Mouse (Mus musculus): ENCODE results near the gene Myh6. TPM values are rescaled to one million over a fixed set of nuclear protein-coding genes. Genes with fewer than 3 reads are reported as not detected.

The Myh6 gene
- 61.0 and 79.5 TPM in 2 replicates for polyA plus RNA-seq (2015; fragmentation: Nextera tagmentation; extraction: Ambion mirVana)

- Histone ChIP-seq H3K4me1 (ENCODE audit: insufficient read depth, low read depth, low read length) (no peaks in the 10 kb centered on the region), H3K9me3 (ENCODE audit: low read length) (no peaks in the 10 kb centered on the region), H3K36me3 (ENCODE audit: insufficient read depth, low read length) (no peaks in the 10 kb centered on the region), H3K9ac (replicated peaks; ENCODE audit: low read depth) (no peak within 1 kb of the TSS), H3K27ac (ENCODE audit: low read length) (no peak within 1 kb of the TSS), H3K27me3 (replicated peaks; ENCODE audit: insufficient read depth, low read length) (no peaks in the 10 kb centered on the region), H3K4me2 (replicated peaks; ENCODE audit: low read depth, low read length) (no peak within 1 kb of the TSS), H3K4me3 (ENCODE audit: low read depth, low read length) (no peak within 1 kb of the TSS)
- TF ChIP-seq EP300 (IDR thresholded peaks at IDR 0.05) (no peak), CTCF (IDR thresholded peaks at IDR 0.05) (no peak)
- 51% methylated on average over 7 of the region's 7 CpGs for WGBS
- ATAC-seq, result no peak
- DNase-seq (ENCODE audit: low spot score), result no peak
Measured at GRCm38 (mm10) chr14:54966320-54966977, at the start of gene Myh6. Gene Myh6 (minus strand): TSS chr14:54966927.

- WGBS, result under 1% methylated on average over 17 of the region's 17 CpGs
- Histone ChIP-seq H3K4me3 (ENCODE audit: low read depth, low read length) (peak overlapping the region; percentile 75), H3K4me1 (ENCODE audit: insufficient read depth, low read depth, low read length) (no peaks in the 10 kb centered on the region), H3K9me3 (ENCODE audit: low read length) (no peaks in the 10 kb centered on the region), H3K36me3 (ENCODE audit: insufficient read depth, low read length) (no peaks in the 10 kb centered on the region), H3K4me2 (replicated peaks; ENCODE audit: low read depth, low read length) (peak overlapping the region; percentile 68), H3K27ac (ENCODE audit: low read length) (peak overlapping the region; percentile 88), H3K9ac (replicated peaks; ENCODE audit: low read depth) (peak overlapping the region; percentile 73), H3K27me3 (replicated peaks; ENCODE audit: insufficient read depth, low read length) (no peaks in the 10 kb centered on the region)
- ATAC-seq (peak; percentile 7), DNase-seq (ENCODE audit: low spot score) (no peak)
- TF ChIP-seq CTCF (IDR thresholded peaks at IDR 0.05) (no peak), EP300 (IDR thresholded peaks at IDR 0.05) (no peak)
Measured at GRCm38 (mm10) chr14:55015767-55016111, 49.0 kb upstream of the Myh6 start.

- Histone ChIP-seq H3K4me3 (ENCODE audit: low read depth, low read length) (peak within 1 kb of the TSS; percentile 75), H3K27me3 (replicated peaks; ENCODE audit: insufficient read depth, low read length) (no peaks in the 10 kb centered on the region), H3K36me3 (ENCODE audit: insufficient read depth, low read length) (no peaks in the 10 kb centered on the region), H3K9ac (replicated peaks; ENCODE audit: low read depth) (peak within 1 kb of the TSS; percentile 73), H3K27ac (ENCODE audit: low read length) (peak within 1 kb of the TSS; percentile 88), H3K9me3 (ENCODE audit: low read length) (no peaks in the 10 kb centered on the region), H3K4me2 (replicated peaks; ENCODE audit: low read depth, low read length) (peak within 1 kb of the TSS; percentile 68), H3K4me1 (ENCODE audit: insufficient read depth, low read depth, low read length) (no peaks in the 10 kb centered on the region)
- DNase-seq (ENCODE audit: low spot score) (peak; percentile 100), ATAC-seq (peak; percentile 97)
- TF ChIP-seq EP300 (IDR thresholded peaks at IDR 0.05) (peak; percentile 79), CTCF (IDR thresholded peaks at IDR 0.05) (peak; percentile 97)
- WGBS, result under 1% methylated on average over 36 of the region's 36 CpGs
Measured at GRCm38 (mm10) chr14:55014991-55015766, 48.5 kb upstream of the Myh6 start, which contains the start of gene Ngdn. Gene Ngdn (plus strand): TSS chr14:55015454.

- peak overlapping the region; percentile 87 for H3K27ac ChIP-seq (ENCODE audit: low read length)
- under 1% methylated on average over 27 of the region's 27 CpGs for WGBS
- TF ChIP-seq CTCF (IDR thresholded peaks at IDR 0.05) (no peak), EP300 (IDR thresholded peaks at IDR 0.05) (no peak)
- peak overlapping the region; percentile 45 for H3K4me3 ChIP-seq (ENCODE audit: low read depth, low read length)
- DNase-seq (ENCODE audit: low spot score) (peak; percentile 72), ATAC-seq (peak; percentile 39)
- peak overlapping the region; percentile 65 for H3K4me2 ChIP-seq (replicated peaks; ENCODE audit: low read depth, low read length)
- H3K4me1 ChIP-seq (ENCODE audit: insufficient read depth, low read depth, low read length), result no peaks in the 10 kb centered on the region
- H3K27me3 ChIP-seq (replicated peaks; ENCODE audit: insufficient read depth, low read length), result no peaks in the 10 kb centered on the region
- no peaks in the 10 kb centered on the region for H3K36me3 ChIP-seq (ENCODE audit: insufficient read depth, low read length)
- H3K9ac ChIP-seq (replicated peaks; ENCODE audit: low read depth), result peak overlapping the region; percentile 37
- no peaks in the 10 kb centered on the region for H3K9me3 ChIP-seq (ENCODE audit: low read length)
Measured at GRCm38 (mm10) chr14:55014591-55014990, 47.9 kb upstream of the Myh6 start.

GRCm38 (mm10) chr14:55011116-55011515 lies 44.4 kb upstream of the Myh6 start:
- no peak overlapping the region for H3K9ac ChIP-seq (replicated peaks; ENCODE audit: low read depth)
- 70% methylated on average over 4 of the region's 4 CpGs for WGBS
- DNase-seq (ENCODE audit: low spot score) (no peak), ATAC-seq (no peak)
- no peaks in the 10 kb centered on the region for H3K36me3 ChIP-seq (ENCODE audit: insufficient read depth, low read length)
- H3K4me1 ChIP-seq (ENCODE audit: insufficient read depth, low read depth, low read length), result no peaks in the 10 kb centered on the region
- no peak overlapping the region for H3K27ac ChIP-seq (ENCODE audit: low read length)
- TF ChIP-seq EP300 (IDR thresholded peaks at IDR 0.05), result no peak
- TF ChIP-seq CTCF (IDR thresholded peaks at IDR 0.05), result peak; percentile 46
- H3K27me3 ChIP-seq (replicated peaks; ENCODE audit: insufficient read depth, low read length), result no peaks in the 10 kb centered on the region
- no peak overlapping the region for H3K4me2 ChIP-seq (replicated peaks; ENCODE audit: low read depth, low read length)
- H3K4me3 ChIP-seq (ENCODE audit: low read depth, low read length), result no peak overlapping the region
- H3K9me3 ChIP-seq (ENCODE audit: low read length), result no peaks in the 10 kb centered on the region

GRCm38 (mm10) chr14:55008417-55008816 lies 41.7 kb upstream of the Myh6 start:
- Histone ChIP-seq H3K4me1 (ENCODE audit: insufficient read depth, low read depth, low read length) (peaks cover 9% of the 10 kb centered on the region; the same call in 1 of the 2 replicates), H3K9ac (replicated peaks; ENCODE audit: low read depth) (no peak overlapping the region), H3K9me3 (ENCODE audit: low read length) (no peaks in the 10 kb centered on the region)

More at GRCm38 (mm10) chr14:55008417-55008816, 41.7 kb upstream of the Myh6 start:
- no peak overlapping the region for H3K4me2 ChIP-seq (replicated peaks; ENCODE audit: low read depth, low read length)
- no peaks in the 10 kb centered on the region for H3K27me3 ChIP-seq (replicated peaks; ENCODE audit: insufficient read depth, low read length)
- no peak overlapping the region for H3K27ac ChIP-seq (ENCODE audit: low read length)
- ATAC-seq (no peak), DNase-seq (ENCODE audit: low spot score) (no peak)
- no peak overlapping the region for H3K4me3 ChIP-seq (ENCODE audit: low read depth, low read length)
- TF ChIP-seq CTCF (IDR thresholded peaks at IDR 0.05), result no peak
- TF ChIP-seq EP300 (IDR thresholded peaks at IDR 0.05), result no peak
- H3K36me3 ChIP-seq (ENCODE audit: insufficient read depth, low read length), result no peaks in the 10 kb centered on the region
- 71% methylated on average over 8 of the region's 8 CpGs for WGBS
